Mouse (Mus musculus) urinary bladder, postnatal 36 days (tissue): ENCODE measurements around the gene Zfp574.

Source experiments
- DNase-seq, 2 experiments: peaks; one replicate each; pipeline ENCODE4 v3.0.0; 2022; ENCODE audit warnings: low spot score in 2 of 2, mixed read lengths in 1 of 2

The Zfp574 gene

GRCm38 (mm10) chr7:25072716-25073390 lies 486 bp downstream of the Zfp574 start:
- peak; percentile 20 to 26 for DNase-seq

- no peak for DNase-seq
These were observed 1.6 kb downstream of the Zfp574 start for GRCm38 (mm10) chr7:25073924-25074323.

GRCm38 (mm10) chr7:25076296-25076662 lies 3.9 kb downstream of the Zfp574 start:
- DNase-seq: no peak

GRCm38 (mm10) chr7:25076663-25077413 lies 4.5 kb downstream of the Zfp574 start:
- DNase-seq: peak; percentile 92 to 98

- DNase-seq: no peak
These were observed 5.0 kb downstream of the Zfp574 start for GRCm38 (mm10) chr7:25077414-25077755.

- no peak for DNase-seq
These were observed 7.2 kb downstream of the Zfp574 start for GRCm38 (mm10) chr7:25079496-25080026.

- DNase-seq: no peak
These were observed 8.1 kb downstream of the Zfp574 start for GRCm38 (mm10) chr7:25080431-25080830.

GRCm38 (mm10) chr7:25082510-25082909 lies 10.1 kb downstream of the Zfp574 start:
- DNase-seq: no peak

GRCm38 (mm10) chr7:25084621-25085020 lies 12.3 kb downstream of the Zfp574 start:
- peak in 1 of 2 experiments; percentile 18 for DNase-seq

GRCm38 (mm10) chr7:25086656-25087055 lies 14.3 kb downstream of the Zfp574 start:
- DNase-seq: no peak

- no peak for DNase-seq
These were observed 15.0 kb downstream of the Zfp574 start for GRCm38 (mm10) chr7:25087256-25087912.

GRCm38 (mm10) chr7:25087972-25088371 lies 15.6 kb downstream of the Zfp574 start:
- no peak for DNase-seq

- DNase-seq: no peak
These were observed 16.2 kb downstream of the Zfp574 start for GRCm38 (mm10) chr7:25088531-25088930.

GRCm38 (mm10) chr7:25088968-25089367 lies 16.6 kb downstream of the Zfp574 start:
- no peak for DNase-seq

- DNase-seq: no peak
These were observed 17.5 kb downstream of the Zfp574 start for GRCm38 (mm10) chr7:25089875-25090274.

GRCm38 (mm10) chr7:25098169-25098568 lies 25.8 kb downstream of the Zfp574 start:
- DNase-seq: no peak

GRCm38 (mm10) chr7:25099581-25099980 lies 27.2 kb downstream of the Zfp574 start:
- no peak for DNase-seq

GRCm38 (mm10) chr7:25105411-25106160 lies 33.2 kb downstream of the Zfp574 start:
- DNase-seq: peak; percentile 58 to 69

GRCm38 (mm10) chr7:25106790-25107502 lies 34.6 kb downstream of the Zfp574 start:
- no peak for DNase-seq

GRCm38 (mm10) chr7:25109355-25109754 lies 37.0 kb downstream of the Zfp574 start:
- DNase-seq: no peak

GRCm38 (mm10) chr7:25110336-25110735 lies 38.0 kb downstream of the Zfp574 start:
- DNase-seq: no peak
